9 mouse cellular contexts compared by ENCODE assay signal in the genomic region with DNA sequence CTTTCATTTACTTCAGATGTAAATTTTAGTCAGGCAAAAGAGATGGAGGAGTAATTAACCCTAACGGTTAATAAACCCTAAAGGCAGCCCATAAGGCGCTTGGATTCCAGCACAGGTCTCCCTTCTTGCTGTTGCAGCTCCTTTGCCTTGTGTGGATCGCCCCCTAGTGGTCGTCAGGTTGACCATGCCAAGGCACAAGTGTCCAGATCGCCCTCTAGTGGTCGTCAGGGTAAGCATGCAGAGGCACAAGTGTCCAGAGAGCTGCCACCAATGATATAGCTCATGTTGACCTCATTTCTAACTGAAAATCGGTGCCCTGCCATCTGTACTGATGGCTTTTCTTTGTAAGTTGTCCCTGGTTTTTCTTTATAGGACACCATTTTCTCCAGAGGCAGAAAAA. TPM values are rescaled to one million over a fixed set of nuclear protein-coding genes. Genes with fewer than 3 reads are reported as not detected.
DNase-seq lines count a peak whose midpoint lies in the region; TF ChIP-seq lines count a peak whose summit lies in the region.
"Had no signal": no experiment of that assay in that cellular context is flagged by ENCODE, and none has a peak within 500 bp of the region (broad histone marks: within the 10 kb centered on the region; RNA-seq: fewer than 3 reads in every experiment).

No protein-coding gene starts in this region.

- 21% methylated on average over 7 of the region's 7 CpGs for WGBS in cerebellum, adult 2 months
- WGBS in lung, adult 2 months, result 17% methylated on average over 7 of the region's 7 CpGs

- H3K4me1 ChIP-seq in cerebellum, adult 2 months (ENCODE audit: control insufficient read depth, insufficient read depth, low read length), result no peaks in the 10 kb centered on the region
- no peaks in the 10 kb centered on the region for H3K4me1 ChIP-seq in lung, adult 2 months (ENCODE audit: control insufficient read depth, insufficient read depth, low read length)
- H3K4me1 ChIP-seq: megakaryocyte, embryonic 14.5 days had no signal

- no peak overlapping the region for H3K27ac ChIP-seq in cerebellum, adult 2 months (ENCODE audit: insufficient read depth, low read length)
- no peak overlapping the region for H3K27ac ChIP-seq in gastrocnemius, adult 2 months

- intact Hi-C loops in gastrocnemius, adult 2 months (cut with DNase I), result no loop called here

- H3K27me3 ChIP-seq in cerebellum, adult 2 months (ENCODE audit: control insufficient read depth, insufficient read depth, low read length), result no peaks in the 10 kb centered on the region

- no peak overlapping the region for H3K4me3 ChIP-seq in cerebellum, adult 2 months (replicated peaks; ENCODE audit: insufficient read depth, low read depth, low read length)
- H3K4me3 ChIP-seq in gastrocnemius, adult 2 months, result no peak overlapping the region
- H3K4me3 ChIP-seq in lung, adult 2 months (replicated peaks; ENCODE audit: extremely low read depth, low read depth, low read length), result no peak overlapping the region
- H3K4me3 ChIP-seq: megakaryocyte, embryonic 14.5 days had no signal

- TF ChIP-seq POLR2A in cerebellum, adult 2 months (IDR thresholded peaks at IDR 0.05; ENCODE audit: borderline replicate concordance, insufficient read depth, low read length), result no peak
- no peak for TF ChIP-seq POLR2A in lung, adult 2 months (IDR thresholded peaks at IDR 0.05; ENCODE audit: borderline replicate concordance, extremely low read depth, low read depth, low read length)

- peak; percentile 80 for DNase-seq in CD4-positive helper T cell, adult 2 months (ENCODE audit: low read depth, low spot score)
- peak; percentile 50 for DNase-seq in MN1 (ENCODE audit: low spot score)
- DNase-seq in cerebellum, adult 2 months, result peak; percentile 64 to 67
- peak; percentile 73 for DNase-seq in gastrocnemius, adult 2 months
- DNase-seq in kidney, postnatal 4 days, result peak; percentile 86 to 91
- peak; percentile 72 for DNase-seq in lung, adult 2 months
- peak; percentile 89 for DNase-seq in right cerebral cortex, postnatal 14 days
- DNase-seq in urinary bladder, postnatal 25 days (ENCODE audit: low spot score), result peak; percentile 86

- TF ChIP-seq CTCF in cerebellum, adult 2 months (IDR thresholded peaks at IDR 0.05; ENCODE audit: borderline replicate concordance, insufficient read depth, low read depth, low read length), result peak; percentile 97
- no peak; the same call in 1 of the 2 replicates for TF ChIP-seq CTCF in gastrocnemius, adult 2 months (IDR thresholded peaks at IDR 0.05)
- peak; percentile 100 for TF ChIP-seq CTCF in lung, adult 2 months (IDR thresholded peaks at IDR 0.05; ENCODE audit: insufficient read depth, low read length)

RNA-seq across cellular contexts. Expression of gene Msx2, which starts 46.4 kb away (rescaled TPM):
- 6.0 and 7.1 TPM in 2 replicates for polyA plus RNA-seq in cerebellum, adult 2 months (2012; rRNA removed)
- total RNA-seq in gastrocnemius, adult 2 months (2021), result not detected
- not detected in 2 replicates for polyA plus RNA-seq in lung, adult 2 months (2012; rRNA removed)

RNA-seq across cellular contexts. Expression of gene Sptlc1, which starts 49.3 kb away (rescaled TPM):
- polyA plus RNA-seq in cerebellum, adult 2 months (2012; rRNA removed), result 24.7 and 25.4 TPM in 2 replicates
- total RNA-seq in gastrocnemius, adult 2 months (2021), result 10 to 100 TPM; 10.4 to 10.6 TPM
- 18.5 and 25.3 TPM in 2 replicates for polyA plus RNA-seq in lung, adult 2 months (2012; rRNA removed)
